Mouse (Mus musculus) intestine, embryonic 14.5 days (tissue): ENCODE measurements around the gene Calml4. TPM values are rescaled to one million over a fixed set of nuclear protein-coding genes. Genes with fewer than 3 reads are reported as not detected.

Experiments used
- polyA plus RNA-seq: library from polyadenylated mRNA; unstranded; fragments of >200 nt; fragmentation: Nextera tagmentation; extraction: Ambion mirVana; gene quantifications from 2 replicates; pipeline ENCODE4 v1.2.1, GENCODE M21; 2014

The Calml4 gene
- polyA plus RNA-seq, 1 experiment from 2014 or later = 106 TPM

Other genes starting within 250 kb of the Calml4 start
- gene Itga11, start 180.3 kb upstream of the Calml4 start, polyA plus RNA-seq = 4.2 and 4.8 TPM in 2 replicates
- 32.3 and 33.2 TPM in 2 replicates for gene Fem1b, start 46.1 kb upstream of the Calml4 start, polyA plus RNA-seq
- 30.6 and 31.3 TPM in 2 replicates for gene Cln6, start 19.3 kb upstream of the Calml4 start, polyA plus RNA-seq
- 51.4 and 60.6 TPM in 2 replicates for gene Pias1, start 129.8 kb downstream of the Calml4 start, polyA plus RNA-seq